Mouse (Mus musculus): ENCODE measurements around the gene Aacs. TPM values are rescaled to one million over a fixed set of nuclear protein-coding genes. Genes with fewer than 3 reads are reported as not detected.

Gene Aacs
- total RNA-seq, 2 experiments from 2014 or later: 6.6 to 6.9 TPM

DNA sequence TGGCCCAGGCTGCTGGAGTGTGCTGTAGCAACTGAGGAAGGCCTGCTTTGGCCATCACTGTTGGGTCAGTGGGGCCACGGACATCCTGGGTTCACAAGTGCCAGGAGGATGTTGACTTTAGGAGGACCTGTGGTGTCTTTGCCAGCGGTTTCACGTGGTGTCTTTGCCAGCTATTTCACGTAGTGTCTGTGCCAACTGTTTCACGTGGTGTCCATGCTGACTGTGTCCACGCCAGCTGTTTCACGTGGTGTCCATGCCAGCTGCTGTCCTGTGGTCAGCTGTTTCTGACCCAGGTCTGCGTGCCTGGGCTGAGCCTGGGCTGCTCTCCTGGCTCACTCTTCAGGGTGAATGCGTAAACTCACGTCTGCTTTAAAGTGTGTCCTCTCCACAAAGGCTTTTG, 20.0 kb downstream of the Aacs start:
- no peak for DNase-seq

DNA sequence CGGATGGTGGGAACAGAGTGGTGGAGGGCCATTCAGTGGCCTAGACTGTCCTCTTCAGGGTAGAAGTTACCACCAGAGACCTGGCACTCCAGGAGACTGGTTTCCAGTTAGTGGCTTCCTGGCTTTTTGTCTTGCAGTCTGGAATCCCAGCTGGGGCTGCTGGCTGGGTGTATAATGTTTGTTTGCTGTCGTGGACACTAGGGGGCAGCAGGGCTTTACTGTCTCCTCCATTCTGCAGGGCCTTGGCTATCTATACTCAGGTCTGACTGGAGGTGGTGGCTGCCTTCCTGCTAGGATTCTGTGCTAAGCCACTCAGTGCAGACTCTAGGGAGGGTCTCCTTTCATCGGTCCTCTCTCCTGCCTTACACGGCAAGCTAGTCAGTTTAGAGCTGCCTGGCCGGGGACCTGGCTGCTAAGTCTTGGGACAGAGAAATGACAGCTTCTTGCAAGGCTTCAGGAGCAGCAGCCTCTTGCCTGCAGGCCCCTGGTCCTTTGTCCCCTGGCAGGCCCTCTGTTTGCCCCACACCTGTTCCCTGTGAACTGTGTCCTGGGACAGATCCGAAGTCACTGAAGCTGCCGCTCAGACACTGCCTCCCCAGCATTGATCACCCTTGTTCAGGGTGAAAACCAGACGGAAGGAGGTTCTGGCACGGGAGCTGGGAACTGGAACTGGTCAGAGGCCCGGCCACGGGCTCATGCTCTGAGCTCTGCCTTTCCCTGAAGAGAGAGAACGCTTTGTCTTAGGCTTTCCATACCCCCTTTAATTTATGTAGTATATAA, 22.4 kb downstream of the Aacs start:
- DNase-seq: peak; percentile 68

DNA sequence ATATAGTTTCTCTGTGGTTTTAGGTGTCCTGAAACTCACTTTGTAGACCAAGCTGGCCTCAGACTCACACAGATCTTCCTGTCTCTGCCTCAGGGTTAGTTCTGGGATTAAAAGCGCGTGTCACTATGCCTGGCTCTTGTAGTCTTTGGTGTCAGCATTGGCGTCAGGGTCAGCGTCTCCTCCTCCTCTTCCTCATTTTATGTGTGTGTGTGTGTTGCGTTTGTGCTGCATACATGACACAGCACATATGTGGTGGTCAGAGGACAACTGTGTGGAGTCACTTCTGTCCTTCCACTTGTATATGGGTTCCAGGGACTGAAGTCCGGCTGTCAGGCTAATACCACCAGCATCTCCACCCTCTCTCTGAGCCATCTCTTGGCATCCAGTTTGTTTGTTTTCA, 25.9 kb downstream of the Aacs start:
- no peak for DNase-seq

DNA sequence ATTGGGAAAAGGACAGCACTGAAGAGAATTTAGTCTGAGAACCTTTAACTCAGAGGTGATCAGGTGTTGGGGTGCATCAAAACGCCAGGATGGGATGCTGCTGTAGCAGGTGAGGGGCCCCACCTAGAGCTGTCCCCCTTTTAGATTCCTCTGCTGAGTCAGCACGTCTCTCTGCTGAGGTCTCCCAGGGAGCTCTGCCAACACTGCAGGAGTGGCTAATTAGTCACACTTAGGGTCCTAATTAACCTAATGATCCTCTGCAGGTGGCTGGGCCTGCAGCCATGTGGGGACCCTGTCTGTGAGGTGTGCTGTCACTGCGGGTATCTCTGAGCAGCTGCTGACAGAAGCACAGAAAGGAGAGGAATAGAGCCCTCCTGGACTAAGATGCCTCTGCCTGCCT, 26.6 kb downstream of the Aacs start:
- no peak for DNase-seq

DNA sequence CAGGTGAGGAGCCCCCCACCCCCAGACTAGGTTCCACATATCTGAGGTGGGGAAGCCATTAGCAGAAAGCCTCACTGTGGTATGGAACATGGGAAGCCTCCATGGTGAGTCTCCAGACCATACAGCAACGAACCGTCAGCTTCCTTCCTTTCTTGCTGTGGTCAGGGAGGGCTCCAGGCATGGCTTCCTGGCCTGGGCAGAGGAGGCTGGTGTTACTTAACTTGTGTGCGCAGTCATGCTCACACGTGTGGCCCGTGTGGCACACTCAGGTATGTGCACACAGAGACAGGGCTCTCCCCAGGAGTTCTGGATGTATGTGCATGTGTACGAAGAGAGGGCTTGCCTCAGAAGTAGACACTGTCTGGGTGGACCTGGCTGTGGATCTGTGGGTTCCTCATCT, 28.0 kb downstream of the Aacs start:
- no peak for DNase-seq

DNA sequence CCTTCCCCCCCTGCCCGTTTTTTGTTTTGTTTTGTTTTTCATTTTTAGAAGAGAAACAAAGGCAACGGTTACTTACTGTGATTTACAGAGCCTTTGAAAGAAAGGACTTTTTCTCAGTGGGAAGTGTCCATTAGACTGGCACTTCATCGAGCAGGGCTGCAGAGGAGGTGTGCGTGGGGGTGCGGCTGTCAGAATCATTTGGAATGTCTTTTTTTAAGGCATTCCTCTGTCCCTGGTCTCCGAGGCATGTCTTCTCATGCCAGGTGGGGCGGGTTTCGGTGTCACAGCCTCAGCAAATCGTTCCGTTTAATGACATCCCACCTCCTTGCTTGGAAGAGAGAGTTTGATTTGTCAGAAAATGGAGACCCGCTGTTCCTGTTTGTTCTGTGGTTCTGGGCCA, 29.1 kb downstream of the Aacs start:
- DNase-seq: no peak

DNA sequence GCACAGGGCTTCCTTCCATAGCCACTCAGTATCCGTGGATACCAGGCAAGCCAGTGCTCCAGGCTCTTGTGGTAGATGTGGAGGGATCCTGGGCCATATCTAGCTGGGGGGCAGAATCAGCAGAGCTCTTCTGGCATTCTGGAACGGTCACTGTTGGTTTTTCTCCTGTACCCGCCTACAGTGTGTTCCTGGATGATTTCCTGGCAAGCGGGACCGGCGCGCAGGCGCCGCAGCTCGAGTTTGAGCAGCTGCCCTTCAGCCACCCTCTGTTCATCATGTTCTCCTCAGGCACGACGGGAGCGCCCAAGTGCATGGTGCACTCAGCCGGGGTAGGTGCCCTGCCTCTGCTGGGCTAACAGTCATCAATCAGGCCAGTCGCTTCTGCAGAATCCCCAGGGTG, 30.4 kb downstream of the Aacs start:
- DNase-seq: no peak

DNA sequence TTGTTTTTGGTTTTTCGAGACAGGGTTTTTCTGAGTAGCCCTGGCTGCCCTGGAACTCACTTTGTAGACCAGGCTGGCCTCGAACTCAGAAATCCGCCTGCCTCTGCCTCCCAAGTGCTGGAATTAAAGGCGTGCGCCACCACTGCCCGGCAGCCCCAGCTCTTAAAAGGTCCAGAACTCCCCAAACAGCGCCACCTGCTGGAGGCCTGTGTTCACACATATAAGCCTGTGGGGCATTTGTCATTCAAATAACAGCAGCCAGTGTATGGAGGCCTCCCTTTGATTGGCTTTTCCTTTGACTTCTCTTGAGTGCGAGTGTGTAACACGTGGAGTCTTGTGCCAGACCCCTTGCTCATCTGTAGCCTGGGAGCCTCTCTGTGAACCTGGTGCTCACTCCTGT, 32.0 kb downstream of the Aacs start:
- no peak for DNase-seq

DNA sequence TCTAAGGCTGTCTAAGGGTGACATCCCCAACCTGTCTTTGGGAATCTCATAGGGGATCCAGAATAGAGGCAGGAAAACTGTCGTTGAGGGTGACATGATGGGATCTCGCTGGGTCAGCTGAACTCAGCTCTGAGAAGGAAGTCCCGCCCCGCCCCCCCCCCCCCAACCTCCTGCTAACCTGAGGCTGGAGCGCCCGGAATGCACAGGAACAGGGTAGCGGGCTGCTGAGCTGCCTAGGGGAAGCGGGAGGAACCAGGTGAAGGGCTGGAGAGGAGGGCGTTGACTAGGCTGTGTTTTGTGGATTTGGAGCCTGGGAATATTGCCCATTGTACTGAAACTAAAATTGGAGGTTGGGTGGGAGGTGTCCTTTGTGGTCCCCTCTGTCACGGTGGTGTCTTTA, 32.4 kb downstream of the Aacs start:
- DNase-seq: no peak

DNA sequence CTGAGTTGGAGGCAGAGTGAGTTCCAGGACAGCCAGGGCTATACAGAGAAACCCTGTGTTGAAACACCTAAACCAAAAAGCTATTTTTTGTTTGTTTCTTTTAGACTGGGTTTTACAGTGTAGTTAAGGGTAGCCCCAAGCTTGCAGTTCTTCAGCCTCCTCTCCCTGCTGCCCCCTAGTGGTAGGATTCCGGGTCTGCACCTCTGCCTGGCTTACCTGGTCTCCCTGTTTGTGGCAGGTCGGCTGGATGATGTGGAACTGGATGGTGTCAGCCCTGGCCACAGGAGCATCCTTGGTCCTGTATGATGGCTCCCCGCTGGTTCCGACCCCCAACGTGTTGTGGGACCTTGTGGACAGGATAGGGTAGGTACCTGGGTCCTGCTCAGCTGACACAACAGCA, 33.9 kb downstream of the Aacs start:
- DNase-seq: peak; percentile 49

DNA sequence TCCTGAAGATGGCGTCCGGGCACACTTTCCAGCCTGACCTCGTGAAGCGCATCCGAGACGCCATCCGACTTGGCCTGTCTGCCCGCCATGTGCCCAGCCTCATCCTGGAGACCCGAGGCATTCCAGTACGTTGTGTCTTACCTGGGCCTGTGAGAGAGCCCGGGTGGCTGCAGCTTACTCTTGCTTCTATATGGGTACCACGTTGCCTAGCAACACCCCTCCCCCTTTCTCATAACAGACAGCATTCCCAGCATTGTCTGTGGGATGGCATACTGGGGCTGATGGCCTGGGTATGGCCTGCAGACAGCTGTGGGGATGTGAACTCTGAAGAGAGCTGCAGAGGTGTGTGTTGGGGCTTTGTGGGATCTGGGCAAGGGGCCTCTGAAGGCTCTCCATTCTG, 39.4 kb downstream of the Aacs start:
- DNase-seq: no peak

DNA sequence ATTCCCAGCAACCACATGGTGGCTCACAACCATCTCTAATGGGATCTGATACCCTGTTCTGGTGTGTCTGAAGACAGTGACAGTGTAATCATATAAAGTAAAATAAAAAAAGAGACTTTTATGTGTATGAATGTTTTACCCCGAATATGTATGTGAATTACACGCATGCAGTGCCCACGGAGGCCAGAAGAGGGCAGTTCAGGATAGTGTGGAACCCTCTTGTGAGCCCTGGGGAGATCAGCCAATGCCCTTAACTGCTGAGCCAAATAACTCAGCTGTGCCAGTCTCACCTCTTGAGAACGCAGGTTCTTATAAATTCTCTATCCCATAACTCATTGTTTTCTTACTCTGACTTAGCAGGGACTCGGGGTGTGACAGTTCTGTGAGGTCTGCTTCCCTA, 43.0 kb downstream of the Aacs start:
- DNase-seq: peak; percentile 39

DNA sequence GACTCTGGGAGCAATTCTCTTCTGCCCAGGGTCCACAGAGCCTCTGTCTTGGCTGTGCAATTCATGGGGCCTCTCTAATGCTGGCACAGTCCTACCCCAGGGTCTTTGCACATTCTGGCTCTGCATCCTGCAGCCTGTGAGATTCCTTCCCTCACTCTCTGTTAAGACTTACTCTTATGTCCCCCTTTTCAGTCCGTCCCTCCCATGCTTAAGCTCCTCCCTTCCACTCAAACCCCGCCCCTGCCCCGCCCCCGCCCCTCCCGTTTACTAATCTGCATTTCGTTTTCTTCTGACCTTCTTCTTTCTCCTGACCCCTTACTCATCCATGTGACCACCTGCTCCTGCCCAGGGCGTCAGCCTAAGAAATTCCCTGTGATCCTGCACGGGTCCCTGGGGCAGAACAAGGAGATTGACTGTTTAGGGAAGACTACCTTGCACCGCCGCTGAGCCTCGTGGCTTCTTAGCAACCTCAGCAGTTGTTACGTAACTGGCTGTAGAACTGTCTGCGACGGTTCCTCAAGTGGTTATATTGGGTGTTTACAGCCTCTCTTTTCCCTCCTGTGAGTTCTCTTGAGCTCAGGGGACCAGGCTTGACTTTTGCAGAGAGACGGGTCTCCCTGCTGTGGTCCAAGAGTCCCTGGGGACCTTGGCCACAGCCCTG, 45.4 kb downstream of the Aacs start:
- no peak for DNase-seq

DNA sequence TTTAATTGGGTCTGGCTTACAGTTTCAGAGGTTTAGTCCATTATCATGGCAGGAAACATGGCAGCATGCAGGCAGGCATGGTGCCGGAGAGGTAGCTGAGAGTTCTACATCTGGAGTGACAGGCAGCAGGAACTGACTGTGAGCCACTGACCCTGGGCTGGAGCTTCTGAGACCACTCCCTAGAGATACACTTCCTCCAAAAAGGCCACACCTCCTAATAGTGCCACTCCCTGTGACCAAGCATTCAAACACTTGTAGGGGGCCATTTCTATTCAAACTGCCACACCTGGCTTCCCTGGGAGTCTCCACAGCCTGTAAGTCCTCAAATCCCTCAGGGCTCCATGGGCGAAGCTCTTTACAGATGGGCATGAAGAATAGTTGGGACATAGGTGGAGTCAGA, 47.7 kb downstream of the Aacs start:
- DNase-seq: no peak

DNA sequence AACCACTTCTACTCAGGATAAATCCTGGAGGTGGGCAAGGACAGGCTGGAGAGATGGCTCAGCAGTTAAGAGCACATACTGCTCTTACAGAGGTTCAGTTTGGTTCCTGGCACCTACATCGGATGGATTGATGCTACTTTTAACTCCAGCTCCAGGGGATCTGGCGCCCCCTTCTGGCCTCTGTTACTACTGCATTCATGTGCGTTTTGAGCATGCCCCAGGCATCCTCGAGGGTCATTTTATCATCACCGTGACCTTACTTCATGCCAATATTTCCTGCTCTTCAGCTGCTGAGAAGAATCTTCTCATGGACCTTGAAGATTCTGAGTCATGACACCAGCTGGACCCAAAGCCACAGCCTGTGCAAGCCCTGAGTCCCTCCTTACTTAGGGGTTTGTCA, 49.9 kb downstream of the Aacs start:
- DNase-seq: no peak

DNA sequence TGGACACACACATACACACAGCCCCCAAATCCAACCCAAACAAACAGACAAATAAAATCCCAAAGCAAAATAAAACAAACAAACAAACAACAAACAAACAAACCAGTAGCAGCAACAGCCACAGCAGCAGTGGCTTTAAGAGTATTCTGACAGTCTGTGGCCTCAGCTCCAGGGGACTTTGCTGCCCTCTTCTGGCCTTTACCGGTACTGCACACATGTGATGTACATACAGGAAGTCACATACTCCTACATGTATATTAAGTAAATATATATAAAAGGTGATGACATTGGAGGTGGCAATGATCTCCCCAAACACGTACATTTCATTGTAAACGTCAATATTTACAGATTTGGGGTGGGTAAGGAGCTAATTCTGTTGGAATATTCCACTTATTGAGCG, 50.9 kb downstream of the Aacs start:
- DNase-seq: peak; percentile 21

DNA sequence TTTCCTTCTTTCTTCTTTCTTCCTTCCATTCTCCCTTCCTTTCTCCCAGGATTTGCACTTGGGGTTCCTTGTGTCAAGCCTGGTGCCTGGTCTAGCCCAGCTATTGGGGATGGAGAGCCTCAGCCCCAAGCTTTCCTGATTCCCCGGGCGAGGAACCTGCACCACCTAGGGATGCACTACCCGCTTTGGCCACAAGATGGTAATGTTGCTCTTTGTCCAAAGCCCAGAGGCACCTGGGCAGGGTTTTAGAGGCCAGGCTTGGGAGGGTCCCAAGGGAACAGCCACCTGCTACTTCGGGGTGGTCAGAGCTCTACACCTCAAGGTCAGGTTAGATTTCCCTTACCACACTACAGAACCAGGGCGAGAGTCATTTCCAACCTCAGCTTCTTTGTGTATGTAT, 53.5 kb downstream of the Aacs start:
- peak; percentile 81 for DNase-seq

DNA sequence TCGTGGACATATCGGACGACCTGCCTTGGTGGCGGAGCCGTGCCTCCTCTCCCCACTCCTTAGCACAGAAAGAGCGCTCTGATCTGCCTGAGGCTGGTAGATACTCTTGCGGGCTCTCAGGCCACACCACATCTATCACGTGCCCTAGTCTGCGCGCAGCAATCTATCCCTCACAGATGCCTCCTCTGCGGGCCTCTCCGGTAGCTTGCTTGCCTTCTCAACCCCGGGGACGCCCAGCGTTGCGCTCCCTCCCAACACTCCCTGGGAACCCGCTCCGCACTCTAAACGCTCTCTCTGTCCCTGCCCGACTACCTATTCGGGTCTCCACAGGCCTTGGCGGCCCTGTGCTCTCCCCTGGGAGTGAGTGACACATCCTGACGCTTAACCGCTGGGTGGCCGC, 56.0 kb downstream of the Aacs start, which contains the start of gene Tmem132b:
Gene Tmem132b (plus strand): TSS at position 141 of the 400 bp plus-strand sequence.
- DNase-seq: no peak

DNA sequence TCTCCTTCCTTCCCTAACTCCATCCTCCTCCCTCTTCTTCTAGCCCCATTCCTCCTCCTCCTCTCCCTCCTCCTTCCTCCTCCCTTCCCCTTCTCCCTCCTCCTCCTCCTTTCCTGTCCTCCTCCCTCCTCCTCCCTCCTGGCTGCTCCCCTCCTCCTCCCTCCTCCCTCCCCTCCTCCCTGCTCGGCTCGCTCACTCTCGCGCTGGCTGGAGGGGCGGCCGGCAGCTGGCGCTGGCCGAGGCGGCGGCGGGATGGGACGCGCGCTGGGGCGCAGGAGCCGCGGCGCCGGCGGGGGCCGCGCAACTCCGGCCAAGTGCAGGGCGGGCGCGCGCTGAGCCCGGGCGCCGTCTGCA, 56.6 kb downstream of the Aacs start:
- peak; percentile 25 for DNase-seq

DNA sequence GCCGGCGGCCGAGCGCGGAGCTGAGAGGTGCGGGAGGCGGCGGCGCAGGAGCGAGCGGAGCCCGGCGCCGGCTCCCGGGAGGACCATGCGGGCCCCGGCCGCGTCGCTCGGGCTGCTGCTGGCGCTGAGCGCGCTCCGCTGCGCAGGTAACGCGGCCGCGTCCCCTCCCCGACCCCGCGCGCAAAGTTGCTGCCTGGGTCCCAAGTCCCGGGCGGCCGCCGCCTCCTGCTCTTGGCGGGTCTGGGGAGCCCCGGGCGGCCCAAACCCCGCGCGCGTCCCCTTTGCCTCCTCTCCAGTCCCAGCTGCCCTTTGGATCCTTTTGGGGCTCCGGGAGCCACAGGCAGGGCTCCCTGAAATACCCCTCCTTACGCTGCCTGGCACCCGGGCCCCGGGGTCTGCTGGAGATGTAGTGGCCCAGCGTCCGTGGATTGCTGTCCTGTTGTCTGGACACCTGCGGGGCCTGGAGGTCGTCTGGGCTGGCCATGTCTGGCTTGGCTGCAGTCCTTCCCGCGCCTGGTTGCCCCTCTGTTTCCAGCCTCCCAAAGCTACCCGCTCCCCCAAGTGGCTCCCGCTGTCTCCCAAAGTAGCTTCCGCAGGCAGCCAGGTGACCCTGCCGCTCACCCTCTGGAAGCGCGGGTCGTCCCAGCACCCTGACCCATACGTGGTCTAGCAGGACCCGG, 57.1 kb downstream of the Aacs start:
- no peak for DNase-seq

DNA sequence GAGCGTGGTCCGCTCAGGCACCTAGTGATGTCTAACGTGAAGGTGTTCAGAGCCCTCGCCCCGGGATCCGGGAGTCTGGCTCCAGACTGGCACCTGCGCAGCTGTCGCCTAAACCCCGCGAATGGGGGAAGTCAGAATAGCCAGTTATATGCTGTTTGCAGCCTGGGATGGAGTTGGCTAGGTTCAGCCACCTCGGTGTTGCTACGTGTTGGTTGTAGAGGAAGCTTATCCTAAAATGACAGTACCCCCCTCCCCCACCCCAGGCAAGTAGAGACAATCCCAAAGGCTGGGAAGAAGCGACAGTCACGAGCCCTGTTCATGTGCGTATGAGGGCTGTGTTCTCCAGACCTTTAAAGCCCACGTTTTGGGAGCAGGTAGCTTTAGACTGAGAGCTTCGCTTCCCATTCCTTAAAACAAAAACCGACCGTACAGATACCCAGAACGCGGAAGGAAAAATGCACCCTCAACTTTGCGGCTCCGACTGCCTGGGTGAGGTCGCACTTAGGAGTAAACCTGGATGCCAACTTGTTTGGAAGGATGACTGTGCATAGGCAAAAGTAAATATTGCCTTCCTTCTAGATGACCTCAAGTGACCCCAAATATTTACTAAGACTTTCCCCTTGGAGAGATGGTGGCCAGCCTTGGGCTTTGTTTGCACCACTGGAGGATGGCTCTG, 57.7 kb downstream of the Aacs start:
- no peak for DNase-seq

DNA sequence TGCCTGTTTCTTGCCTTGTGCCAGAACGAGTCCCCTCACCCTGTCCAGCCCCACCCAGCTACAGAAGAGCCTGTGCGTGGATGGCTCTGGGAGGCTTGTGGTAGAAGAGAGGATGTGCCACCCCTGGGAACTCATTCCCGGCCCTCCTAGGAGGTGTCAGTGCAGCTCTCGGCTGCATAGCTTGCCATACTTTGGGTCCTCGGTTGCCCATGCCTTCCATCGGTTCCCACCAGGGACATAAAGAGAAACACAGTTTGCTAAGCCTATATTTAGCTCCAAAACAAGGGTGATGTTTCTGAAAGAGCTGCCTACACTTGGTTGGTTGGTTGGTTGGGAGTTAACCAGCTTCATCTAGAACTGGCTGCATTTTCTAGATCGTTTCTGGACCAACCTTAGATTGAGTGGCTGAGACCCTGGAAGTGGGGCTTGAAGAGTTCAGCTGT, 58.6 kb downstream of the Aacs start:
- DNase-seq: no peak

All from heart, postnatal 4 days (tissue).